Mouse (Mus musculus): ENCODE results near the gene Gm9903.

The Gm9903 gene

GRCm38 (mm10) chr5:33629301-33629987, at the start of gene Gm9903, which contains the start of gene Fam53a:
Gm9903 (plus strand) TSS chr5:33629925.
Fam53a (minus strand) TSS chr5:33629635.
- in situ Hi-C loops (cut with MboI): loop anchor here (25.0 kb wide), 1 partner anchor 1033 kb away; the partner anchor contains the start of genes Grk4 and Nop14

GRCm38 (mm10) chr5:33580336-33580735, 49.4 kb upstream of the Gm9903 start:
- in situ Hi-C loops (cut with MboI): no loop called here

- in situ Hi-C loops (cut with MboI): no loop called here
These were observed 42.1 kb upstream of the Gm9903 start for GRCm38 (mm10) chr5:33587498-33588058.

- in situ Hi-C loops (cut with MboI): no loop called here
These were observed 41.7 kb upstream of the Gm9903 start for GRCm38 (mm10) chr5:33588066-33588465.

- in situ Hi-C loops (cut with MboI): no loop called here
These were observed 40.4 kb upstream of the Gm9903 start for GRCm38 (mm10) chr5:33589221-33589888.

GRCm38 (mm10) chr5:33593620-33594019, 36.1 kb upstream of the Gm9903 start:
- in situ Hi-C loops (cut with MboI): no loop called here

- in situ Hi-C loops (cut with MboI): no loop called here
These were observed 24.4 kb upstream of the Gm9903 start for GRCm38 (mm10) chr5:33605314-33605713.

GRCm38 (mm10) chr5:33606631-33607030, 23.1 kb upstream of the Gm9903 start:
- in situ Hi-C loops (cut with MboI): no loop called here

- in situ Hi-C loops (cut with MboI): no loop called here
These were observed 22.3 kb upstream of the Gm9903 start for GRCm38 (mm10) chr5:33607434-33607833.

- in situ Hi-C loops (cut with MboI): no loop called here
These were observed 20.5 kb upstream of the Gm9903 start for GRCm38 (mm10) chr5:33609226-33609625.

- in situ Hi-C loops (cut with MboI): no loop called here
These were observed 17.9 kb upstream of the Gm9903 start for GRCm38 (mm10) chr5:33611795-33612194.

- in situ Hi-C loops (cut with MboI): no loop called here
These were observed 15.3 kb upstream of the Gm9903 start for GRCm38 (mm10) chr5:33614391-33614790.

- in situ Hi-C loops (cut with MboI): no loop called here
These were observed 7.1 kb upstream of the Gm9903 start for GRCm38 (mm10) chr5:33622671-33623070.

- in situ Hi-C loops (cut with MboI): no loop called here
These were observed 6.0 kb upstream of the Gm9903 start for GRCm38 (mm10) chr5:33623766-33624165.

- in situ Hi-C loops (cut with MboI): loop anchor here (25.0 kb wide), 1 partner anchor 1034 kb away; the partner anchor contains the start of genes Grk4 and Nop14
These were observed 1.8 kb upstream of the Gm9903 start for GRCm38 (mm10) chr5:33627968-33628367.

GRCm38 (mm10) chr5:33628820-33629300, 865 bp upstream of the Gm9903 start:
- in situ Hi-C loops (cut with MboI): loop anchor here (25.0 kb wide), 1 partner anchor 1033 kb away; the partner anchor contains the start of genes Grk4 and Nop14

GRCm38 (mm10) chr5:33630061-33630460, 336 bp downstream of the Gm9903 start:
- in situ Hi-C loops (cut with MboI): loop anchor here (25.0 kb wide), 1 partner anchor 1032 kb away; the partner anchor contains the start of genes Grk4 and Nop14

- in situ Hi-C loops (cut with MboI): loop anchor here (25.0 kb wide), 1 partner anchor 1032 kb away; the partner anchor contains the start of genes Grk4 and Nop14
These were observed 890 bp downstream of the Gm9903 start for GRCm38 (mm10) chr5:33630615-33631014.

- in situ Hi-C loops (cut with MboI): loop anchor here (25.0 kb wide), 1 partner anchor 1030 kb away; the partner anchor contains the start of genes Grk4 and Nop14
These were observed 2.8 kb downstream of the Gm9903 start for GRCm38 (mm10) chr5:33632526-33632925.

- in situ Hi-C loops (cut with MboI): loop anchor here (25.0 kb wide), 1 partner anchor 1027 kb away; the partner anchor contains the start of genes Grk4 and Nop14
These were observed 5.6 kb downstream of the Gm9903 start for GRCm38 (mm10) chr5:33635361-33635760.

- in situ Hi-C loops (cut with MboI): loop anchor here (25.0 kb wide), 1 partner anchor 1025 kb away; the partner anchor contains the start of genes Grk4 and Nop14
These were observed 8.1 kb downstream of the Gm9903 start for GRCm38 (mm10) chr5:33637606-33638350.

All from mature B cell (primary cell).